Mouse (Mus musculus) liver, embryonic 13.5 days (tissue): ENCODE results near the gene 1700025G04Rik. TPM values are rescaled to one million over a fixed set of nuclear protein-coding genes. Genes with fewer than 3 reads are reported as not detected.

ENCODE experiments used
- ATAC-seq: fragments of 200-750 bp; cut with Nextera tagmentation; 2 replicates; pipeline ENCODE4 v1.8.0; 2017; ENCODE audit warnings: low read depth, mild to moderate bottlenecking, moderate number of reproducible peaks, moderate library complexity
- DNase-seq: peaks from one replicate; pipeline ENCODE4 v3.0.0; 2022
- H3K27ac ChIP-seq: fragments of 300-500 bp; sonication (generic); 2 replicates; pipeline ENCODE4 v1.5.1; 2015; ENCODE audit warnings: moderate library complexity, mild to moderate bottlenecking, inconsistent platforms
- H3K27me3 ChIP-seq: fragments of 300-500 bp; sonication (generic); 2 replicates; pipeline ENCODE4 v1.6.1; 2015; ENCODE audit warnings: mild to moderate bottlenecking, inconsistent platforms
- H3K36me3 ChIP-seq: fragments of 300-500 bp; sonication (generic); 2 replicates; pipeline ENCODE4 v1.6.1; 2015; ENCODE audit warnings: mild to moderate bottlenecking, inconsistent platforms
- H3K4me1 ChIP-seq: fragments of 300-500 bp; sonication (generic); replicated peaks from 2 replicates; pipeline ENCODE4 v1.6.1; 2015; ENCODE audit warnings: inconsistent platforms
- H3K4me2 ChIP-seq: fragments of 300-500 bp; sonication (generic); 2 replicates; pipeline ENCODE4 v1.6.1; 2015; ENCODE audit warnings: inconsistent platforms, mild to moderate bottlenecking, moderate library complexity
- H3K4me3 ChIP-seq: fragments of 300-500 bp; sonication (generic); replicated peaks from 2 replicates; pipeline ENCODE4 v1.5.1; 2015; ENCODE audit warnings: mild to moderate bottlenecking, inconsistent platforms
- H3K9ac ChIP-seq: fragments of 300-500 bp; sonication (generic); 2 replicates; pipeline ENCODE4 v1.6.1; 2015; ENCODE audit warnings: mild to moderate bottlenecking, inconsistent platforms
- H3K9me3 ChIP-seq: fragments of 300-500 bp; sonication (generic); replicated peaks from 2 replicates; pipeline ENCODE4 v1.6.1; 2016; ENCODE audit warnings: inconsistent platforms
- WGBS: fragments of 180-500 bp; shearing (Covaris S2); methylation state at CpG from one replicate; pipeline ENCODE4 v1.1.7; 2015; ENCODE audit not compliant: insufficient replicate concordance; 5-methylcytosine and 5-hydroxymethylcytosine counted together
- polyA plus RNA-seq: library from polyadenylated mRNA; unstranded; fragments of >200 nt; fragmentation: Nextera tagmentation; extraction: Ambion mirVana; gene quantifications from 2 replicates; pipeline ENCODE4 v1.2.1, GENCODE M21; 2015

Gene 1700025G04Rik
- 1.8 and 2.7 TPM in 2 replicates for polyA plus RNA-seq

- WGBS: under 1% methylated on average over 52 of the region's 66 CpGs
- peak within 1 kb of the TSS; percentile 65 for H3K4me3 ChIP-seq
- no peaks in the 10 kb centered on the region for H3K36me3 ChIP-seq
- H3K9ac ChIP-seq: peak within 1 kb of the TSS; percentile 70
- H3K27ac ChIP-seq: no peak within 1 kb of the TSS; the same call in 1 of the 2 replicates
- ATAC-seq: peak; percentile 83
- H3K4me1 ChIP-seq: peaks cover 25% of the 10 kb centered on the region
- peak within 1 kb of the TSS; percentile 76 for H3K4me2 ChIP-seq
- peaks cover 79% of the 10 kb centered on the region for H3K27me3 ChIP-seq
- no peaks in the 10 kb centered on the region for H3K9me3 ChIP-seq
- peak; percentile 34 for DNase-seq
Observed at GRCm38 (mm10) chr1:152090018-152090553, at the start of gene 1700025G04Rik. Gene 1700025G04Rik (minus strand): TSS chr1:152090125.

- H3K4me1 ChIP-seq: no peaks in the 10 kb centered on the region
- no peak overlapping the region for H3K9ac ChIP-seq
- no peak for DNase-seq
- H3K4me3 ChIP-seq: no peak overlapping the region
- H3K36me3 ChIP-seq: no peaks in the 10 kb centered on the region
- no peak overlapping the region for H3K27ac ChIP-seq
- H3K27me3 ChIP-seq: no peaks in the 10 kb centered on the region
- H3K9me3 ChIP-seq: no peaks in the 10 kb centered on the region; the same call in 1 of the 2 replicates
- H3K4me2 ChIP-seq: no peak overlapping the region
- ATAC-seq: no peak
- WGBS: 60% methylated on average over 4 of the region's 4 CpGs
Observed at GRCm38 (mm10) chr1:152139496-152139895, 49.6 kb upstream of the 1700025G04Rik start.

- Histone ChIP-seq H3K9ac (no peak overlapping the region), H3K36me3 (no peaks in the 10 kb centered on the region), H3K9me3 (no peaks in the 10 kb centered on the region), H3K27me3 (no peaks in the 10 kb centered on the region), H3K4me1 (no peaks in the 10 kb centered on the region), H3K4me2 (no peak overlapping the region), H3K27ac (no peak overlapping the region), H3K4me3 (no peak overlapping the region)
- ATAC-seq (no peak), DNase-seq (no peak)
- WGBS: 86% methylated on average over 14 of the region's 15 CpGs
Observed at GRCm38 (mm10) chr1:152130029-152130727, 40.3 kb upstream of the 1700025G04Rik start.

- no peak overlapping the region for H3K9ac ChIP-seq
- ATAC-seq: no peak
- no peaks in the 10 kb centered on the region for H3K4me1 ChIP-seq
- H3K9me3 ChIP-seq: no peaks in the 10 kb centered on the region
- H3K4me2 ChIP-seq: no peak overlapping the region
- H3K36me3 ChIP-seq: no peaks in the 10 kb centered on the region
- WGBS: 61% methylated on average over 6 of the region's 7 CpGs
- no peak for DNase-seq
- H3K27me3 ChIP-seq: no peaks in the 10 kb centered on the region
- H3K4me3 ChIP-seq: no peak overlapping the region
- no peak overlapping the region for H3K27ac ChIP-seq
Observed at GRCm38 (mm10) chr1:152125451-152125850, 35.5 kb upstream of the 1700025G04Rik start.

GRCm38 (mm10) chr1:152110123-152110522 is 20.2 kb upstream of the 1700025G04Rik start:
- Histone ChIP-seq H3K9ac (no peak overlapping the region), H3K9me3 (no peaks in the 10 kb centered on the region), H3K27ac (no peak overlapping the region), H3K27me3 (no peaks in the 10 kb centered on the region), H3K4me3 (no peak overlapping the region), H3K36me3 (no peaks in the 10 kb centered on the region), H3K4me1 (no peaks in the 10 kb centered on the region), H3K4me2 (no peak overlapping the region)
- 86% methylated on average over 1 of the region's 1 CpGs for WGBS
- no peak for ATAC-seq
- no peak for DNase-seq

GRCm38 (mm10) chr1:152106136-152106535 is 16.2 kb upstream of the 1700025G04Rik start:
- no peaks in the 10 kb centered on the region for H3K4me1 ChIP-seq
- H3K36me3 ChIP-seq: no peaks in the 10 kb centered on the region
- H3K9me3 ChIP-seq: no peaks in the 10 kb centered on the region
- H3K4me3 ChIP-seq: no peak overlapping the region
- H3K9ac ChIP-seq: no peak overlapping the region
- DNase-seq: no peak
- H3K4me2 ChIP-seq: no peak overlapping the region
- H3K27ac ChIP-seq: no peak overlapping the region
- WGBS: 62% methylated on average over 2 of the region's 2 CpGs
- no peaks in the 10 kb centered on the region for H3K27me3 ChIP-seq
- no peak for ATAC-seq

- H3K4me3 ChIP-seq: no peak overlapping the region
- H3K4me1 ChIP-seq: no peaks in the 10 kb centered on the region
- no peak overlapping the region for H3K9ac ChIP-seq
- WGBS: 83% methylated on average over 1 of the region's 1 CpGs
- H3K9me3 ChIP-seq: no peaks in the 10 kb centered on the region
- ATAC-seq (no peak), DNase-seq (no peak)
- no peaks in the 10 kb centered on the region for H3K36me3 ChIP-seq
- H3K27ac ChIP-seq: no peak overlapping the region
- no peak overlapping the region for H3K4me2 ChIP-seq
- no peaks in the 10 kb centered on the region for H3K27me3 ChIP-seq
Observed at GRCm38 (mm10) chr1:152105246-152105645, 15.3 kb upstream of the 1700025G04Rik start.

GRCm38 (mm10) chr1:152101746-152102145 is 11.8 kb upstream of the 1700025G04Rik start:
- 71% methylated on average over 5 of the region's 5 CpGs for WGBS
- DNase-seq (no peak), ATAC-seq (no peak)
- Histone ChIP-seq H3K4me1 (no peaks in the 10 kb centered on the region), H3K9me3 (no peaks in the 10 kb centered on the region), H3K4me2 (no peak overlapping the region), H3K36me3 (no peaks in the 10 kb centered on the region), H3K4me3 (no peak overlapping the region), H3K9ac (no peak overlapping the region), H3K27ac (no peak overlapping the region), H3K27me3 (no peaks in the 10 kb centered on the region)

- DNase-seq (no peak), ATAC-seq (no peak)
- no peak overlapping the region for H3K9ac ChIP-seq
- WGBS: 40% methylated on average over 3 of the region's 3 CpGs
- H3K27me3 ChIP-seq: peaks cover 27% of the 10 kb centered on the region
- H3K4me2 ChIP-seq: no peak overlapping the region
- H3K36me3 ChIP-seq: no peaks in the 10 kb centered on the region
- no peak overlapping the region for H3K4me3 ChIP-seq
- H3K27ac ChIP-seq: no peak overlapping the region
- H3K4me1 ChIP-seq: peaks cover 3% of the 10 kb centered on the region
- H3K9me3 ChIP-seq: no peaks in the 10 kb centered on the region
Observed at GRCm38 (mm10) chr1:152096045-152096444, 6.1 kb upstream of the 1700025G04Rik start.

GRCm38 (mm10) chr1:152090564-152091545 is 930 bp upstream of the 1700025G04Rik start:
- peak; percentile 57 for ATAC-seq
- Histone ChIP-seq H3K9ac (peak overlapping the region; percentile 43), H3K4me3 (peak overlapping the region; percentile 65), H3K27ac (no peak overlapping the region), H3K9me3 (no peaks in the 10 kb centered on the region), H3K4me2 (peak overlapping the region; percentile 76), H3K36me3 (no peaks in the 10 kb centered on the region), H3K27me3 (peaks cover 75% of the 10 kb centered on the region), H3K4me1 (peaks cover 25% of the 10 kb centered on the region)
- WGBS: 5% methylated on average over 36 of the region's 36 CpGs
- no peak for DNase-seq

GRCm38 (mm10) chr1:152089526-152089925 is 399 bp downstream of the 1700025G04Rik start:
- ATAC-seq: no peak
- Histone ChIP-seq H3K4me3 (peak overlapping the region; percentile 65), H3K9ac (peak overlapping the region; percentile 70), H3K4me1 (peaks cover 31% of the 10 kb centered on the region), H3K9me3 (no peaks in the 10 kb centered on the region), H3K4me2 (peak overlapping the region; percentile 76), H3K27me3 (peaks cover 83% of the 10 kb centered on the region), H3K27ac (no peak overlapping the region; the same call in 1 of the 2 replicates), H3K36me3 (no peaks in the 10 kb centered on the region)
- no peak for DNase-seq
- WGBS: under 1% methylated on average over 20 of the region's 25 CpGs
